Mouse (Mus musculus) bone marrow, adult 2 months (tissue): ENCODE data around the gene Polr2l.

Experiments
- CTCF ChIP-seq: fragments of 200-500 bp; IDR thresholded peaks from 2 replicates; pipeline ENCODE4 v1.5.1; 2011; ENCODE audit warnings: low read length, control low read depth; ENCODE audit not compliant: control insufficient read depth, insufficient read depth
- POLR2A ChIP-seq: fragments of 200-500 bp; IDR thresholded peaks from 2 replicates; pipeline ENCODE4 v1.6.1; 2011; ENCODE audit warnings: low read depth, mild to moderate bottlenecking, control low read depth, low read length, borderline replicate concordance; ENCODE audit not compliant: control insufficient read depth

DNA sequence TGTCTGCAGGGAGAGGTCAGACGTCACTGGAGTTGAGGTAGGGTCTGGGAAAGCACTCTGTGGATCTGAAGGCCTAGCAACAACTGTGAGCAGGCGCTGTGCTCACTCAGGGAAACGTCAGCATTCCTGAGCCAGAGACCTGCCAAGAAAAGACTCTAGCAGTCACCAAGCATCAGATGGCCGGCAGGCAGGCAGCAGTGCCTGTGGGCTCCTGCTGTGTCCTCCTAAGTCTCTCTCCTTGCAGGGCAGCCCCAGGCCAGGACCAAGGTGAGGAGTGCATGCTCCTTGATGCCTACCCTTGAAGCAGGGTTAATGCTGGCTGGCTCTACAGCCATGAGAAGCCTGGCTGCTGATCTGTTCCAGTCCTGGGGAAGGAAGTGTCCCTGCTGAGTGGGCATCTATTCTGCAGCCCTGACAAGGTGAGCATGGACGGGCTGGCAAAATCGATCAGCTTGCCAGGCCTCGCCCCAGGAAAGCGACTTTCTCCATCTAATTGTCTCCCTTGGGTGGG lies 35.8 kb upstream of the Polr2l start:
- no peak for TF ChIP-seq CTCF
- no peak for TF ChIP-seq POLR2A
